ENCODE assay signal across 8 mouse cellular contexts in genomic region chr11:22799987-22800424, GRCm38 (mm10).
A peak's percentile ranks its signal among the peaks of the same experiment; 100 is the strongest.
DNase-seq lines count a peak whose midpoint lies in the region; ATAC-seq and TF ChIP-seq lines count a peak whose summit lies in the region.

No protein-coding gene starts in this region.

- no peak overlapping the region for H3K4me2 ChIP-seq in midbrain, embryonic 11.5 days
- peak overlapping the region; percentile 29 for H3K4me2 ChIP-seq in embryonic facial prominence, embryonic 15.5 days (replicated peaks)
- peak overlapping the region; percentile 5; the same call in 1 of the 2 replicates for H3K4me2 ChIP-seq in kidney, embryonic 14.5 days (replicated peaks; ENCODE audit: low read depth, low read length)

- no peak overlapping the region for H3K9ac ChIP-seq in midbrain, embryonic 11.5 days (ENCODE audit: low read length)
- no peak overlapping the region for H3K9ac ChIP-seq in embryonic facial prominence, embryonic 15.5 days
- no peak overlapping the region for H3K9ac ChIP-seq in kidney, embryonic 14.5 days (ENCODE audit: low read depth, low read length)

- no peaks in the 10 kb centered on the region for H3K36me3 ChIP-seq in midbrain, embryonic 10.5 days
- H3K36me3 ChIP-seq in midbrain, embryonic 11.5 days (ENCODE audit: control insufficient read depth, insufficient read depth, low read length): no peaks in the 10 kb centered on the region
- H3K36me3 ChIP-seq in embryonic facial prominence, embryonic 15.5 days: no peaks in the 10 kb centered on the region
- no peaks in the 10 kb centered on the region for H3K36me3 ChIP-seq in kidney, embryonic 14.5 days (ENCODE audit: control insufficient read depth, insufficient read depth, low read length)

- H3K9me3 ChIP-seq in midbrain, embryonic 10.5 days (replicated peaks): no peaks in the 10 kb centered on the region
- no peaks in the 10 kb centered on the region for H3K9me3 ChIP-seq in midbrain, embryonic 11.5 days (ENCODE audit: control insufficient read depth, low read length)
- H3K9me3 ChIP-seq in embryonic facial prominence, embryonic 15.5 days (replicated peaks): no peaks in the 10 kb centered on the region; the same call in 1 of the 2 replicates
- no peaks in the 10 kb centered on the region for H3K9me3 ChIP-seq in kidney, embryonic 14.5 days (ENCODE audit: control insufficient read depth, low read length)

- ATAC-seq in midbrain, embryonic 11.5 days (ENCODE audit: low FRiP score): no peak
- ATAC-seq in embryonic facial prominence, embryonic 15.5 days (ENCODE audit: insufficient number of reproducible peaks, low FRiP score, low TSS enrichment, low read depth): peak; percentile 76
- ATAC-seq in kidney, embryonic 14.5 days (ENCODE audit: low FRiP score, low TSS enrichment): peak; percentile 89

- H3K27ac ChIP-seq in midbrain, embryonic 10.5 days (replicated peaks): no peak overlapping the region
- no peak overlapping the region for H3K27ac ChIP-seq in midbrain, embryonic 11.5 days (ENCODE audit: low read depth, low read length)
- H3K27ac ChIP-seq in embryonic facial prominence, embryonic 15.5 days (replicated peaks): peak overlapping the region; percentile 48
- H3K27ac ChIP-seq in kidney, embryonic 14.5 days (ENCODE audit: low read depth, low read length): peak overlapping the region; percentile 59; the same call in 1 of the 2 replicates
- H3K27ac ChIP-seq in left cerebral cortex, adult 2 months: no peak overlapping the region

- peaks cover 8% of the 10 kb centered on the region; the same call in 1 of the 2 replicates for H3K4me1 ChIP-seq in midbrain, embryonic 10.5 days
- H3K4me1 ChIP-seq in midbrain, embryonic 11.5 days (ENCODE audit: control insufficient read depth, insufficient read depth, low read length): no peaks in the 10 kb centered on the region
- H3K4me1 ChIP-seq in embryonic facial prominence, embryonic 15.5 days: peaks cover 16% of the 10 kb centered on the region
- H3K4me1 ChIP-seq in kidney, embryonic 14.5 days (ENCODE audit: control insufficient read depth, insufficient read depth, low read length): peaks cover 12% of the 10 kb centered on the region; the same call in 1 of the 2 replicates

- H3K4me3 ChIP-seq in midbrain, embryonic 10.5 days: no peak overlapping the region
- H3K4me3 ChIP-seq in midbrain, embryonic 11.5 days (ENCODE audit: low read depth, low read length): no peak overlapping the region
- no peak overlapping the region for H3K4me3 ChIP-seq in embryonic facial prominence, embryonic 15.5 days (replicated peaks)
- no peak overlapping the region for H3K4me3 ChIP-seq in kidney, embryonic 14.5 days (ENCODE audit: low read length)
- H3K4me3 ChIP-seq in left cerebral cortex, adult 2 months: no peak overlapping the region

- WGBS in midbrain, embryonic 10.5 days: 29% methylated on average over 9 of the region's 9 CpGs
- 34% methylated on average over 9 of the region's 9 CpGs for WGBS in midbrain, embryonic 11.5 days
- 16% methylated on average over 9 of the region's 9 CpGs for WGBS in embryonic facial prominence, embryonic 15.5 days
- 16% methylated on average over 9 of the region's 9 CpGs for WGBS in kidney, embryonic 14.5 days

- intact Hi-C loops in left cerebral cortex, adult 2 months (cut with DNase I): no loop called here

- peak; percentile 16 for DNase-seq in midbrain, embryonic 10.5 days (ENCODE audit: low spot score)
- no peak for DNase-seq in midbrain, embryonic 11.5 days (ENCODE audit: low spot score, missing footprints)
- peak; percentile 66 for DNase-seq in lung, postnatal 36 days
- DNase-seq in adrenal gland, postnatal 25 days: no peak
- DNase-seq in left cerebral cortex, adult 2 months (ENCODE audit: extremely low spot score in 1 of 2, low spot score in 2 of 2): no peak
- no peak for DNase-seq in spleen, adult 18-20 months

- no peaks in the 10 kb centered on the region for H3K27me3 ChIP-seq in midbrain, embryonic 10.5 days (ENCODE audit: low read depth, poor library complexity, severe bottlenecking)
- no peaks in the 10 kb centered on the region for H3K27me3 ChIP-seq in midbrain, embryonic 11.5 days (ENCODE audit: control insufficient read depth, insufficient read depth, low read length)
- no peaks in the 10 kb centered on the region for H3K27me3 ChIP-seq in embryonic facial prominence, embryonic 15.5 days
- no peaks in the 10 kb centered on the region for H3K27me3 ChIP-seq in kidney, embryonic 14.5 days (ENCODE audit: control insufficient read depth, insufficient read depth, low read length)

- no peak for TF ChIP-seq CTCF in left cerebral cortex, adult 2 months (IDR thresholded peaks at IDR 0.05)

Comparison
In these comparisons a context has a peak if more than half of its experiments do, and no peak if none do; other contexts are left out.
1. DNase-seq: peak in midbrain, embryonic 10.5 days (single experiment) and lung, postnatal 36 days (single experiment); none in midbrain, embryonic 11.5 days (single experiment), adrenal gland, postnatal 25 days (single experiment), left cerebral cortex, adult 2 months (0 of 2) and spleen, adult 18-20 months (0 of 2).
2. H3K27ac ChIP-seq: peak in embryonic facial prominence, embryonic 15.5 days (single experiment) and kidney, embryonic 14.5 days (single experiment); none in midbrain, embryonic 10.5 days (single experiment), midbrain, embryonic 11.5 days (single experiment) and left cerebral cortex, adult 2 months (single experiment).